Mouse (Mus musculus) kidney, adult 18-20 months (tissue): ENCODE results near the gene Nemp1.

Source experiments
- DNase-seq: peaks from one replicate; pipeline ENCODE4 v3.0.0; 2021

The Nemp1 gene

GRCm38 (mm10) chr10:127666501-127667268, at the start of gene Nemp1:
TSS of gene Nemp1 (plus strand) at chr10:127666901.
- peak; percentile 83 for DNase-seq

DNA sequence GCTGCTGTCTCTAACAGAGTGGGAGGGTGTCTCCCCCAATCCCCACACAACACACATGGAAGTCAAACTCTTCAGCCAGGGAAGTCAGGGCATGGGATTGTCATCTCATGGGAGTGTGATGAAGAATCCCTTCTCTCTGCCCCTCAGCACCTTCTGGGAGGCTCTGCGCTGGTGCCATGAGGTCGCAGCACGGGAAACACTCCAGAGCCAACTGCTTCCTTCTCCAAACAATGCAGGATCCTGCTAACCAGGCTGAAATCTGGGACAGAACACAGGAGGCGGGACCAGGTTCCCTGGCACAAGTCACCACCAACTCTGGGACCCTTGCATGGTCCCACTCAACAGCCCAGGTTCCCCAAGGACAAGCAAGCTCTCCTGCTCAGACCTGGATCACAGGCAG, 49.4 kb upstream of the Nemp1 start:
- DNase-seq: no peak

GRCm38 (mm10) chr10:127618173-127618572, 48.5 kb upstream of the Nemp1 start:
- no peak for DNase-seq

GRCm38 (mm10) chr10:127619119-127619721, 47.5 kb upstream of the Nemp1 start:
- DNase-seq: no peak

DNA sequence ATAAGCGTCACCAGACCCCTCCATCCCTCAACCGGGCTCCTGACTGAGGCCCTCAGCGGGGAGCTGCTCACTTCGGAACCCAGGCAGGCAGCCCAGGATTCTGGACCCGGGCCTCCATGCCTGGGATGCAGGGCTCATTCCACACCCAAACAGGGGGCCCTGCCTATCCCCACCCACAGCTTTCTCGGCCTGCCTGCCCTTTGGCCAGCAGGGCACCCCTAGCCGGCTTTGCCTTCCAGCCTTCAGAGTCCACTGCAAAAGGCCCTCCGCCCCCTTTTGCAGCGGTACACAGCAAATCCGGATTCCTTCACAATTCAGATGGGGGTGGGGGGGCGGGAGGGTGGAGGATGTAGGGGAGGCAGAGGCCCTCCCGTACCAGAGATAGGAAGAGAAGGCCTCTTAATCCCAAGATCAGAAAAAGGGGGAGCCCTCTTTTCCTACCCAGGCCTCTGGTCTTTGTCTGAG, 46.7 kb upstream of the Nemp1 start:
- DNase-seq: no peak

DNA sequence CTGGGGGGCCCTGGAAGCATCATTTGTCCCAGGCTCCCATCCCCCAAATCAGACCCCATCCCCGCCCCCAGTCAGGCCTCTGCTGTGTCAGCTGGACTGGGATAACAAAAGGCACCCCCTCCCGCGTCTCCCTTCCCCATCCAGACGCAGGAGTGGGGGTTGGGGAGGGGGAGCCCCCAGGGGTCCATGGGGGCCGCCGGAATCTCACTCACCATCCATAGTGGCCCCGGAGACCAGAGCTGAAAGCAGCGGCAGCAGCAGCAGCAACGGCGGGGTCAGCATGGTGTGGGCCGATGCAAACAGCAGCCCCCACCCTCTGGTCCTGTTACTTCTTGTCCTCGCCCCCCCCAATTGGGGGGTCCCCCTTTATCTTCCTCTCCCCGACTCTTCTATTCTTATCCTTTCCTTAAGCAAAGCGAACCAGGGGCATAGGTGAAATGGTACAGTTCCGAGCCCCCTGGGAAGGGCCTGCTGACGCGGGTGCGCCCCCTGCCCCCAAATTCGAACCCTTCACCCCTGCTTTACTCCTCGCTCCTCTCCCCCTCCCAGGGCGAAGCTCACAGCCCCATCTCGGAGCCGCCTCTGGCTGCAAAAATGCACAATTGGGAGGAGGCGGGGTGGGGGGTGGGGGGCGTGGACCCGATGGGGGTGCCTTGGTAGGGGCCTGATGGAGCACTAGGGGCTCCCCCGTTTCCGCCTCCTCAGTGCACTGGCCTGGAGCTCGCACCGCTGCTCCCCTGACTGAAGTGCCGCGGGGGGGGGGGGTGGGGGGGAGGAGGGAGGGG, 46.1 kb upstream of the Nemp1 start, which contains the start of gene Lrp1:
TSS of gene Lrp1 (minus strand) at position 743 of the 785 bp plus-strand sequence.
- no peak for DNase-seq

- DNase-seq: peak; percentile 94
Observed at GRCm38 (mm10) chr10:127621191-127622056, 45.3 kb upstream of the Nemp1 start.

GRCm38 (mm10) chr10:127622057-127622392, 44.7 kb upstream of the Nemp1 start:
- DNase-seq: peak; percentile 85

DNA sequence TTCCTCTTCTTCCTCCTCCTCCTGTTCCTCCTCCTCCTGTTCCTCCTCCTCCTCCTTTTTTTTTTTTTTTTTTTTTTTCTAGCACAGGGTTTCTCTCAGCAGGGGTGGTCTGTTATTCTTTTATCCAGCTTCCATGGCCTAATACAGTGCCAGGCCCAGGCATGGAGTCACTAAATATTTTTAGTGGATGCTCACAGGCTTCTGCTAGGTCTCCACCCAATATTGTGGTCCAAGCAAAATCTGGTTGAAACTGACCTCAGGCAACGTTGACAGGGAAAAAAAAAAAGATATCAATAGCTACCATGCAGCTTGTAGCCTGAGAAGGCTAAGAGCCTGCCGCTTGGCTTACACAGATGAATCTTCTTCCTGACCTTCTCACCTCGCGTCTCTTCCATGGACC, 44.0 kb upstream of the Nemp1 start:
- no peak for DNase-seq

DNA sequence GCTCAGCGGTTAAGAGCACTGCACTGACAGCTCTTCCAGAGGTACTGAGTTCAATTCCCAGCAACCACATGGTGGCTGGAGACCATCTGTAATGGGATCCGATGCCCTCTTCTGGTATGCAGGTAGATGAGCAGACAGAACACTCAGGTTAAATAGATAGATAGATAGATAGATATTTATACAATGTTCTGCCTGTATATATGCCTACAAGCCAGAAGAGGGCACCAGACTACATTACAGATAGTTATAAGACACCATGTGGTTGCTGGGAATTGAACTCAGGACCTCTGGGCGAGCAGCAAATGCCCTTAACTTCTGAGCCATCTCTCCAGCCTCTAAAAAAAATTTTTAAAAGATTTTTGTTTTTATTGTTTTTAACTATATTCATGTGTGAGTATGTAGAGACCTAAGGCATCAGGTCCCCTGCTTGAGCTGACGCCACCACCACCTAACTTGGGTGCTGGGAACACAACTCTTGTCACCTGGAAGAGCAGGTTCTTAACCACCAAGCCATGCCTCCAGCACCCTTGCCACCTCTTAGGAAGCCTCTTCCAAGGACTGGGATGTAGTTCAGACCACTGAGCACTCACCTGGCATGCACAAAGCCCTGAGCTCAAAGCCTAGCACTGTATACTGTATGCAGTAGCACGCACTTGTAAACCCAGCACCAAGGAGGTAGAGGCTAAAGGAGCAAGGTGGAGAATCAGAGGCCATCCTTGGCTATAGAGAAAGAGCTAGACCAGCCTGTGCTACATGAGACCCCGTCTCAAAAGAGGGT, 43.1 kb upstream of the Nemp1 start:
- DNase-seq: no peak

DNA sequence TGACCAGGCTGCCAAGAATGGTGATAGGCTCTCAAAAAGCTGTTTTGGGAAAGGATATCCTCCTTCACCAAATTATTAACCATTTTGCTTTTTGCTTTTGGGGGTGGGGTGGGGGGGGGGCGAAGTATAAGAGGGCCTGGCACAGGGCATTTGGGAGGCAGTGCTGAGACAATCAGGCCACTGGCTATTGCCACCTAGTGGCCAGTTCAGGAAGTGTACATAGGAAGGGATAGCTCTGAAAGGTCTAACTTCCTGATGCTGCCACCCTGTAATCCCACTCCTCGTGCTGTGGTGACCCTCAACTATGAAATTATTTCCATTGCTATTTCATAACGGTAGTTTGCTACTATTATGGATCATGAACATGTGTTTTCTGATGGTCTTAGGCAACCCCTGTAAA, 40.3 kb upstream of the Nemp1 start:
- DNase-seq: no peak

DNA sequence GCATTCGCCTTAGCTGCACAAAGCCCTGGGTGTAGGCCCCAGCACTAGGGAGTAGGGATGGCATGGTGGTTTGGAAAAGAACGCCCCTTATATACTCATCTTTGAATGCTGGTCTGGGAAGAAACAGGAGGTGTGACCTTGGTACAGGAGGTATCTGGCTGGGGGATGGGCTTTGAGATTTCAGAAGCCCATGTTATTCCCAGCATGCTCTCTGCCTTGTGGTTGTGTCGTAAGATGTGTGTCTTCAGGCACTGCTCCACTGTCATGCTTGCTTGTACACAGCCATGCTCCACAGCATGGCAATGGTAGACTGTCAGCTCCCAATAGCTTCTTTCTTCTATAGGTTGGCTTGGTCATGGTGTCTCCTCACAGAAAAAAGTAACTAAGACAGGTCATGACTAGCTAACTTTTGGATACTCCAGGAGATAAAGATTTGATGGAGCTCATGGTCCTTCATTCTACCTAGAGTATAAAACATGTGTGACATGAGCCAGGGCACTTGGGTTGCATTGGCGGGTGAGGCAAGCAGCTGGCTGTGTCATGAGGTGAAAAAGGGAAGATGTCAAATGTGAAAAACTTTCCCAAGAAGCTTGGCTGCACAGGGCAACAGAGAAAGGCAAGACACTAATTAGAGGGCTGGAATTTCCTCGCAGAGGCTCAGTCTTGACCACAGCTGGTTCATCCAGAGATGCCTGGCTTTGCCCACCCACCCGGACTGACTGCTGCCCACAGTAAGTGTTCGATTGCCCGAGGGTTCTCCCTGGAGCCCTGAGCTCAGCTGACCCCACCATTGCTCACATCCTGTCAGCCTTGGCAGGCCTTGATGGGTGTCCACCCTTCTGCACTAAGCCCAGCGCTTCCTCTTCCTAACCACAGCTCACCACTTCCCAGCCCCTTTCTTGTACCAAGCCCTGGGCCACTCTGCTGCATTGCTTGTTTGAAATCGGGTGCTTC, 35.2 kb upstream of the Nemp1 start:
- DNase-seq: no peak

- no peak for DNase-seq
Observed at GRCm38 (mm10) chr10:127632668-127633271, 33.9 kb upstream of the Nemp1 start.

DNA sequence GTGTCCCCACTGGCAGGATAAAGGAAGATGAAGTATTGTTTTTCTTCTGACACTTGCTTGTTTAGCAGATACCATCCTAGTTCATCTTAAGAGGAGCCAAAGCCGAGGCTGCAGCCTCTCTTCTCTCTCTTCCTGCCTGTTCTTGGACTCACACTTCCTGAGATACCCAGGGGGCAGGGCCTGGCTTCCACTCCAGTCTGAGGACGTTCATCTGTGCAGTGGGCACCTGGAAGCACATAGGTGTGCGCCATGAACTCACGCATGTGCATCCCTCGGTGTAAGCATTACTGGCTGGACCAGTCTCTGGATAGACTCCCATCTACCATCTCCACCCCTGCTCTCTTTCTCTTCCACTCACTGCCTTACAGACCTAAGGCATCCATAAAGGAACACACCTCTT, 26.3 kb upstream of the Nemp1 start:
- DNase-seq: no peak

- peak; percentile 93 for DNase-seq
Observed at GRCm38 (mm10) chr10:127641861-127642771, 24.6 kb upstream of the Nemp1 start.

DNA sequence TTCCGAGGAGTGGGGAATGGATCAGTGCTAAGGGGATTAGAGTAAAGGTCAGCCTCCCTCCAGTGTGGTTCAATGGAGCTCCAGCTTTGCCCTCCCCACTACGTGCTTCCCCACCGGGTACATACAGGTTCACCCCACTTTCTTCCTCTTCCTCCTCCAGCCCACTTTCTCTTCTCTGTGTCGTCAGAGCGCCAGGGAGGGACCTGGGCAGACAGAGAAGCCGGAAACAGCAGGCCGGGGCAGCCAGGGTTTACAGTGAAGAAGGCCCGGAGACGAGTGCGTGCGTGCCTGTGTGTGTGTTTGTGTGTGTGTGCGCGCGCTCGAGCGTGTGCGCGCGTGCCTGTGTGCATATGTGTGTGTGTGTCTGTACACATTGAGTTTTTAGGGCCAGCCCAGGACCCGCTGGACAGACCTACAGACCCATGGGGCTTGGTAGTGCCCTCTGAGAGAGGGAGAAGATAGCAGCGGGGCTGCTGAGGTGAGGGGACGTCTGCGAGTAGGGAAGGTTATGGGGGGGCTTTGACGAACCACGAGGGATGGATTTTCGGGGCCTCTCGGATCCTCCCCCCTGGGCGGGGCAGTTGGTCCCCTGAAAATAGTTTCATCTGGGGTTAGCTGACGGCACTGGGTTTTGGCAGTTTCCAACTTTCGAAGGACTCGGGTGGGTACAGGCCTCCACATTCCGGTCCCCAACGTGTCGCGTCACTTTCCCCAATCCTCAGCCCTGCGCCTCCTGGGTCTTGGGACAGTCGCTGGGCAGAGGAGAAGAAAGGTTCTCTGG, 23.7 kb upstream of the Nemp1 start, which contains the start of gene Stat6:
TSS of gene Stat6 (plus strand) at position 215 of the 781 bp plus-strand sequence.
- peak; percentile 87 for DNase-seq

DNA sequence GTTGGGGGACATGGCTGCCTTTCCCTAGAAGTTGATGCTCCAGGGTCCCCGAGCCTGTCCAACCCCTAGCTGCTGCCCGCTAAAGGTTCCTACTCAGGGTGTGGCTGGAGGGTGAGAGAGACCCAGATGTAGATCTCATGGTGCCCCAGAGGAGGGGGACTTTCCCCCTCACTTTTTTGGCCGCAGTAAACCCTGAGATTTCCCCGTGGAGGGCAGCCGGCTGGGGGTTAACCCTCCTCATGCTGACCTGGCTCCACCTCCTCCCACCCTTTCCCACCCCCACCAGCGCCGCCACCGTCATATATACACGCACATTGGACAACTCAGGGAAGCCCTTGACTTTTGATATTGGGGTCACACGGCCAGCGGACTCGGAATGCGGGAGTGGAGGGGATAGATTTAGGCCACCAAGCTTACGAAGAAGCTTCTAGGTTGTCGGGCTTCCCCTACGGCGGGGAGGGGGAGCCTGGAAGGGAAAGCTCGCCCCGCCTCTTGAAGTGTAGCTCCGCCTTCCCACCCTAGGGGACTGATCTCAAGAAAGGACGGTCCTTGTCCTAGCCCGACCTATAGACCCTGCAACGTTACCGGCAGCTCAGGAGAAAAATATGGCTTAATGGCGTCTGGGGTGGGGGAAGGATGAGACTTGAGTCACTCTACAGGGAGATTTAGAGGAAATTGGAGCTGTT, 23.0 kb upstream of the Nemp1 start:
- DNase-seq: peak; percentile 89

- no peak for DNase-seq
Observed at GRCm38 (mm10) chr10:127645791-127646190, 20.9 kb upstream of the Nemp1 start.
